Mouse (Mus musculus): Measurements from ENCODE around the gene Repin1.

Gene Repin1

GRCm38 (mm10) chr6:48623460-48623859 is 29.8 kb downstream of the Repin1 start:
- no peak for DNase-seq (ENCODE audit: low spot score in 2 of 2)

GRCm38 (mm10) chr6:48626464-48626863 is 32.8 kb downstream of the Repin1 start, which contains the start of gene AI854703:
Gene AI854703, plus strand, starts transcription at chr6:48626764.
- DNase-seq (ENCODE audit: low spot score in 2 of 2), result no peak

GRCm38 (mm10) chr6:48626984-48627383 is 33.3 kb downstream of the Repin1 start:
- DNase-seq (ENCODE audit: low spot score in 2 of 2), result no peak

- no peak for DNase-seq (ENCODE audit: low spot score in 2 of 2)
Measured at GRCm38 (mm10) chr6:48627511-48627924, 33.8 kb downstream of the Repin1 start.

GRCm38 (mm10) chr6:48628377-48628776 is 34.7 kb downstream of the Repin1 start:
- DNase-seq (ENCODE audit: low spot score in 2 of 2), result no peak

GRCm38 (mm10) chr6:48628808-48629660 is 35.4 kb downstream of the Repin1 start:
- DNase-seq (ENCODE audit: low spot score in 2 of 2), result peak in 1 of 2 experiments; percentile 66

GRCm38 (mm10) chr6:48629661-48630034 is 36.0 kb downstream of the Repin1 start:
- DNase-seq (ENCODE audit: low spot score in 2 of 2), result no peak

GRCm38 (mm10) chr6:48630831-48631230 is 37.1 kb downstream of the Repin1 start:
- DNase-seq (ENCODE audit: low spot score in 2 of 2), result no peak

GRCm38 (mm10) chr6:48635105-48635504 is 41.4 kb downstream of the Repin1 start:
- no peak for DNase-seq (ENCODE audit: low spot score in 2 of 2)

GRCm38 (mm10) chr6:48636515-48636914 is 42.8 kb downstream of the Repin1 start:
- DNase-seq (ENCODE audit: low spot score in 2 of 2), result no peak

- no peak for DNase-seq (ENCODE audit: low spot score in 2 of 2)
Measured at GRCm38 (mm10) chr6:48637811-48638500, 44.3 kb downstream of the Repin1 start.

- DNase-seq (ENCODE audit: low spot score in 2 of 2), result no peak
Measured at GRCm38 (mm10) chr6:48638553-48638952, 44.9 kb downstream of the Repin1 start.

- DNase-seq (ENCODE audit: low spot score in 2 of 2), result no peak
Measured at GRCm38 (mm10) chr6:48641391-48641790, 47.7 kb downstream of the Repin1 start.

- DNase-seq (ENCODE audit: low spot score in 2 of 2), result no peak
Measured at GRCm38 (mm10) chr6:48642764-48643292, 49.1 kb downstream of the Repin1 start.

GRCm38 (mm10) chr6:48645660-48646308 is 52.1 kb downstream of the Repin1 start:
- DNase-seq (ENCODE audit: low spot score in 2 of 2), result peak; percentile 64 to 84

GRCm38 (mm10) chr6:48646309-48646690 is 52.6 kb downstream of the Repin1 start:
- DNase-seq (ENCODE audit: low spot score in 2 of 2), result no peak

GRCm38 (mm10) chr6:48646995-48647394 is 53.3 kb downstream of the Repin1 start, which contains the start of gene Gimap8:
Gene Gimap8, plus strand, starts transcription at chr6:48647234.
- peak; percentile 65 to 76 for DNase-seq (ENCODE audit: low spot score in 2 of 2)

- DNase-seq (ENCODE audit: low spot score in 2 of 2), result no peak
Measured at GRCm38 (mm10) chr6:48647611-48648010, 53.9 kb downstream of the Repin1 start.
